Mouse (Mus musculus): Measurements from ENCODE around the gene Zfp663. TPM values are rescaled to one million over a fixed set of nuclear protein-coding genes. Genes with fewer than 3 reads are reported as not detected.

Gene Zfp663
- polyA plus RNA-seq, 1 experiment from 2014 or later: 1.2 TPM

GRCm38 (mm10) chr2:165325521-165326303, 42.8 kb downstream of the Zfp663 start:
- WGBS: under 1% methylated on average over 24 of the region's 30 CpGs
- Histone ChIP-seq H3K4me3 (ENCODE audit: low read depth, low read length) (peak overlapping the region; percentile 85), H3K27ac (ENCODE audit: low read length) (peak overlapping the region; percentile 86), H3K9ac (replicated peaks; ENCODE audit: low read depth) (peak overlapping the region; percentile 82), H3K27me3 (replicated peaks; ENCODE audit: insufficient read depth, low read length) (0 out of 2 replicates have a peak, but pooled peaks cover 2% of the 10 kb centered on the region), H3K9me3 (ENCODE audit: low read length) (no peaks in the 10 kb centered on the region), H3K4me2 (replicated peaks; ENCODE audit: low read depth, low read length) (peak overlapping the region; percentile 87), H3K4me1 (ENCODE audit: insufficient read depth, low read depth, low read length) (peaks cover 34% of the 10 kb centered on the region; the same call in 1 of the 2 replicates), H3K36me3 (ENCODE audit: insufficient read depth, low read length) (no peaks in the 10 kb centered on the region)
- ATAC-seq: peak; percentile 8
- TF ChIP-seq CTCF (IDR thresholded peaks at IDR 0.05): no peak
- TF ChIP-seq EP300 (IDR thresholded peaks at IDR 0.05): peak; percentile 21; the same call in 1 of the 2 replicates
- DNase-seq (ENCODE audit: low spot score): peak; percentile 43

GRCm38 (mm10) chr2:165323928-165324327, 44.6 kb downstream of the Zfp663 start:
- 0 out of 2 replicates have a peak overlapping the region, but pooled peaks have one; percentile 6 for H3K9ac ChIP-seq (replicated peaks; ENCODE audit: low read depth)
- DNase-seq (ENCODE audit: low spot score) (peak; percentile 85), ATAC-seq (peak; percentile 36)
- 41% methylated on average over 5 of the region's 5 CpGs for WGBS
- H3K36me3 ChIP-seq (ENCODE audit: insufficient read depth, low read length): no peaks in the 10 kb centered on the region
- TF ChIP-seq CTCF (IDR thresholded peaks at IDR 0.05) (no peak), EP300 (IDR thresholded peaks at IDR 0.05) (no peak; the same call in 1 of the 2 replicates)
- peak overlapping the region; percentile 86 for H3K27ac ChIP-seq (ENCODE audit: low read length)
- H3K27me3 ChIP-seq (replicated peaks; ENCODE audit: insufficient read depth, low read length): no peaks in the 10 kb centered on the region
- peaks cover 49% of the 10 kb centered on the region; the same call in 1 of the 2 replicates for H3K4me1 ChIP-seq (ENCODE audit: insufficient read depth, low read depth, low read length)
- H3K9me3 ChIP-seq (ENCODE audit: low read length): no peaks in the 10 kb centered on the region
- peak overlapping the region; percentile 87; the same call in 1 of the 2 replicates for H3K4me2 ChIP-seq (replicated peaks; ENCODE audit: low read depth, low read length)
- no peak overlapping the region for H3K4me3 ChIP-seq (ENCODE audit: low read depth, low read length)

- H3K27me3 ChIP-seq (replicated peaks; ENCODE audit: insufficient read depth, low read length): no peaks in the 10 kb centered on the region
- H3K4me1 ChIP-seq (ENCODE audit: insufficient read depth, low read depth, low read length): peaks cover 54% of the 10 kb centered on the region; the same call in 1 of the 2 replicates
- DNase-seq (ENCODE audit: low spot score) (no peak), ATAC-seq (no peak)
- peak overlapping the region; percentile 86 for H3K27ac ChIP-seq (ENCODE audit: low read length)
- no peaks in the 10 kb centered on the region for H3K9me3 ChIP-seq (ENCODE audit: low read length)
- WGBS: 54% methylated on average over 5 of the region's 5 CpGs
- H3K36me3 ChIP-seq (ENCODE audit: insufficient read depth, low read length): no peaks in the 10 kb centered on the region
- no peak overlapping the region for H3K4me3 ChIP-seq (ENCODE audit: low read depth, low read length)
- H3K9ac ChIP-seq (replicated peaks; ENCODE audit: low read depth): no peak overlapping the region
- no peak overlapping the region for H3K4me2 ChIP-seq (replicated peaks; ENCODE audit: low read depth, low read length)
- no peak for TF ChIP-seq CTCF (IDR thresholded peaks at IDR 0.05)
These were observed 45.0 kb downstream of the Zfp663 start for GRCm38 (mm10) chr2:165323484-165323883.

- Histone ChIP-seq H3K27me3 (replicated peaks; ENCODE audit: insufficient read depth, low read length) (no peaks in the 10 kb centered on the region), H3K9me3 (ENCODE audit: low read length) (no peaks in the 10 kb centered on the region), H3K27ac (ENCODE audit: low read length) (peak overlapping the region; percentile 86), H3K4me3 (ENCODE audit: low read depth, low read length) (no peak overlapping the region), H3K9ac (replicated peaks; ENCODE audit: low read depth) (no peak overlapping the region), H3K4me2 (replicated peaks; ENCODE audit: low read depth, low read length) (peak overlapping the region; percentile 35; the same call in 1 of the 2 replicates), H3K4me1 (ENCODE audit: insufficient read depth, low read depth, low read length) (peaks cover 62% of the 10 kb centered on the region; the same call in 1 of the 2 replicates), H3K36me3 (ENCODE audit: insufficient read depth, low read length) (no peaks in the 10 kb centered on the region)
- no peak for ATAC-seq
- TF ChIP-seq CTCF (IDR thresholded peaks at IDR 0.05) (no peak), EP300 (IDR thresholded peaks at IDR 0.05) (no peak)
- DNase-seq (ENCODE audit: low spot score): no peak
- WGBS: 72% methylated on average over 22 of the region's 22 CpGs
These were observed 46.4 kb downstream of the Zfp663 start for GRCm38 (mm10) chr2:165321981-165322735.

- H3K27ac ChIP-seq (ENCODE audit: low read length): peak overlapping the region; percentile 86
- no peaks in the 10 kb centered on the region for H3K36me3 ChIP-seq (ENCODE audit: insufficient read depth, low read length)
- no peak overlapping the region for H3K4me3 ChIP-seq (ENCODE audit: low read depth, low read length)
- H3K9me3 ChIP-seq (ENCODE audit: low read length): no peaks in the 10 kb centered on the region
- DNase-seq (ENCODE audit: low spot score) (peak; percentile 54), ATAC-seq (no peak)
- peak overlapping the region; percentile 35 for H3K4me2 ChIP-seq (replicated peaks; ENCODE audit: low read depth, low read length)
- WGBS: 33% methylated on average over 8 of the region's 8 CpGs
- TF ChIP-seq CTCF (IDR thresholded peaks at IDR 0.05) (peak; percentile 43), EP300 (IDR thresholded peaks at IDR 0.05) (no peak)
- H3K9ac ChIP-seq (replicated peaks; ENCODE audit: low read depth): no peak overlapping the region
- H3K27me3 ChIP-seq (replicated peaks; ENCODE audit: insufficient read depth, low read length): no peaks in the 10 kb centered on the region
- peaks cover 59% of the 10 kb centered on the region; the same call in 1 of the 2 replicates for H3K4me1 ChIP-seq (ENCODE audit: insufficient read depth, low read depth, low read length)
These were observed 47.1 kb downstream of the Zfp663 start for GRCm38 (mm10) chr2:165321381-165321888.

All from lung, postnatal 0 days (tissue).